ENCODE assay signal across 26 mouse cellular contexts in the genomic region with DNA sequence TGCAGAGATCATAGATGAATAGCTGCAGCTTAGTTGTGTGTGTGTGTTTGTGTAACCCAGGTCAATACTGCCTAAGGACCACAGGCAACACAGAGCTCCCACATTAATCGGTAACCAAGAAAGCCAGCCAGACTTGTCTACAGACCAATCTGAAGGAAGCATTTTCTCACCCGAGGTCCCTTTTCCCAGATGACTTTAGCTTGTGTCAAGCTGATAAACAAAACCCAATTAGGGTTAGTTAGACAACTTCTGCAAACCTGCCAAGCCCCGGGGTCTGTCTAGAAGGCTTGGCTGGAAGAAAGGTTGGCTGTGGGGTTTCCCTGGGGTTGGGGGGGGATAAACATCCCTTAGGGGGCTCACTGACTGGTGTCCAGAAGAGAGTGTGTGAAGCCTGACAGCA. TPM values are rescaled to one million over a fixed set of nuclear protein-coding genes. Genes with fewer than 3 reads are reported as not detected.
DNase-seq lines count a peak whose midpoint lies in the region; ATAC-seq and TF ChIP-seq lines count a peak whose summit lies in the region.
"Had no signal": no experiment of that assay in that cellular context is flagged by ENCODE, and none has a peak within 500 bp of the region (broad histone marks: within the 10 kb centered on the region; RNA-seq: fewer than 3 reads in every experiment).

No protein-coding gene starts in this region.

- H3K4me3 ChIP-seq in midbrain, embryonic 11.5 days (ENCODE audit: low read depth, low read length), result no peak overlapping the region
- no peak overlapping the region for H3K4me3 ChIP-seq in midbrain, embryonic 14.5 days (replicated peaks; ENCODE audit: low read depth, low read length)
- no peak overlapping the region for H3K4me3 ChIP-seq in MEL (ENCODE audit: control insufficient read depth in 1 of 2, insufficient read depth in 1 of 2, low read depth in 2 of 2, low read length in 2 of 2)
- H3K4me3 ChIP-seq: embryonic facial prominence, embryonic 13.5 days; embryonic facial prominence, embryonic 15.5 days; forebrain, embryonic 10.5 days; forebrain, embryonic 12.5 days had no signal

- no peak overlapping the region for H3K9ac ChIP-seq in midbrain, embryonic 11.5 days (ENCODE audit: low read length)
- no peak overlapping the region for H3K9ac ChIP-seq in midbrain, embryonic 14.5 days (replicated peaks; ENCODE audit: low read length)
- no peak overlapping the region for H3K9ac ChIP-seq in MEL (ENCODE audit: control insufficient read depth, low read depth, low read length, poor library complexity, severe bottlenecking)
- H3K9ac ChIP-seq: embryonic facial prominence, embryonic 13.5 days; embryonic facial prominence, embryonic 15.5 days; forebrain, embryonic 12.5 days had no signal

- no peak overlapping the region for H3K4me2 ChIP-seq in midbrain, embryonic 11.5 days
- no peak overlapping the region for H3K4me2 ChIP-seq in midbrain, embryonic 14.5 days (ENCODE audit: low read length)
- H3K4me2 ChIP-seq: embryonic facial prominence, embryonic 13.5 days; embryonic facial prominence, embryonic 15.5 days; forebrain, embryonic 12.5 days had no signal

- TF ChIP-seq CTCF in MEL (IDR thresholded peaks at IDR 0.05 in 2 of 3, conservative IDR thresholded peaks at IDR 0.05 in 1 of 3; ENCODE audit: control insufficient read depth in 1 of 3, insufficient read depth in 1 of 3, low read depth in 2 of 3, low read length in 3 of 3, poor library complexity in 1 of 3, severe bottlenecking in 1 of 3), result no peak

- H3K9me3 ChIP-seq in midbrain, embryonic 11.5 days (ENCODE audit: control insufficient read depth, low read length), result no peaks in the 10 kb centered on the region
- H3K9me3 ChIP-seq in midbrain, embryonic 14.5 days (ENCODE audit: control insufficient read depth, low read length), result no peaks in the 10 kb centered on the region
- H3K9me3 ChIP-seq in MEL (replicated peaks; ENCODE audit: insufficient read depth, low read length), result no peaks in the 10 kb centered on the region
- H3K9me3 ChIP-seq: embryonic facial prominence, embryonic 13.5 days; embryonic facial prominence, embryonic 15.5 days; forebrain, embryonic 10.5 days; forebrain, embryonic 12.5 days; G1E had no signal

- DNase-seq in embryo, embryonic 10 days (ENCODE audit: low spot score), result peak; percentile 3
- no peak for DNase-seq in embryo, embryonic 11 days
- peak; percentile 66 for DNase-seq in midbrain, embryonic 11.5 days (ENCODE audit: low spot score, missing footprints)
- DNase-seq in midbrain, embryonic 14.5 days, result no peak
- DNase-seq in MEL (ENCODE audit: low read depth, low spot score), result peak; percentile 72
- DNase-seq: adrenal gland, adult 2 months; adrenal gland, postnatal 10 days; adrenal gland, postnatal 25 days; B cell, adult 2 months; cerebellum, adult 11 months; cerebellum, adult 18-20 months; cerebellum, adult 8-10 months; cerebellum, adult 9-11 months; cerebellum, postnatal 36 days had no signal

- no peak overlapping the region for H3K27ac ChIP-seq in midbrain, embryonic 11.5 days (ENCODE audit: low read depth, low read length)
- no peak overlapping the region for H3K27ac ChIP-seq in midbrain, embryonic 14.5 days (replicated peaks; ENCODE audit: low read depth, low read length)
- H3K27ac ChIP-seq in MEL (ENCODE audit: control insufficient read depth, low read depth, low read length), result peak overlapping the region; percentile 1; the same call in 1 of the 2 replicates
- H3K27ac ChIP-seq: embryonic facial prominence, embryonic 13.5 days; embryonic facial prominence, embryonic 15.5 days; forebrain, embryonic 10.5 days; forebrain, embryonic 12.5 days had no signal

- H3K27me3 ChIP-seq in midbrain, embryonic 11.5 days (ENCODE audit: control insufficient read depth, insufficient read depth, low read length), result no peaks in the 10 kb centered on the region
- no peaks in the 10 kb centered on the region for H3K27me3 ChIP-seq in midbrain, embryonic 14.5 days (ENCODE audit: control insufficient read depth, insufficient read depth, low read length)
- H3K27me3 ChIP-seq in MEL (ENCODE audit: control insufficient read depth in 1 of 2, insufficient read depth in 2 of 2, low read length in 2 of 2), result no peaks in the 10 kb centered on the region
- H3K27me3 ChIP-seq: CH12.LX; embryonic facial prominence, embryonic 13.5 days; embryonic facial prominence, embryonic 15.5 days; forebrain, embryonic 12.5 days had no signal

- ATAC-seq in midbrain, embryonic 11.5 days (ENCODE audit: low FRiP score), result no peak
- ATAC-seq in midbrain, embryonic 14.5 days (ENCODE audit: low FRiP score, low TSS enrichment), result no peak
- ATAC-seq: CD4-positive, CD25-positive, alpha-beta regulatory T cell, adult 4 months; forebrain, embryonic 14.5 days; forebrain, embryonic 16.5 days had no signal

- TF ChIP-seq EP300 in MEL (IDR thresholded peaks at IDR 0.05; ENCODE audit: low read depth in 1 of 2, low read length in 2 of 2), result peak in 1 of 2 experiments; percentile 31; a peak in 1 of 4 replicates

- peaks cover 8% of the 10 kb centered on the region; the same call in 1 of the 2 replicates for H3K4me1 ChIP-seq in midbrain, embryonic 11.5 days (ENCODE audit: control insufficient read depth, insufficient read depth, low read length)
- peaks cover 14% of the 10 kb centered on the region for H3K4me1 ChIP-seq in midbrain, embryonic 14.5 days (ENCODE audit: control insufficient read depth, insufficient read depth, low read length)
- H3K4me1 ChIP-seq in MEL (ENCODE audit: control insufficient read depth in 1 of 2, insufficient read depth in 2 of 2, low read length in 2 of 2), result peaks cover 2 to 13% of the 10 kb centered on the region in 2 experiments

- peaks cover 4% of the 10 kb centered on the region for H3K36me3 ChIP-seq in midbrain, embryonic 11.5 days (ENCODE audit: control insufficient read depth, insufficient read depth, low read length)
- H3K36me3 ChIP-seq in midbrain, embryonic 14.5 days (ENCODE audit: control insufficient read depth, insufficient read depth, low read length), result peaks cover 14% of the 10 kb centered on the region
- H3K36me3 ChIP-seq in MEL (ENCODE audit: control insufficient read depth in 1 of 2, insufficient read depth in 2 of 2, low read length in 2 of 2), result peaks cover 4 to 29% of the 10 kb centered on the region in 2 experiments

- no peak for TF ChIP-seq POLR2A in MEL (IDR thresholded peaks at IDR 0.05; ENCODE audit: control insufficient read depth in 1 of 2, insufficient read depth in 1 of 2, low read depth in 1 of 2, low read length in 2 of 2, poor library complexity in 1 of 2)

- WGBS in midbrain, embryonic 11.5 days, result 84% methylated on average over 3 of the region's 3 CpGs
- WGBS in midbrain, embryonic 14.5 days, result 85% methylated on average over 3 of the region's 3 CpGs

- TF ChIP-seq RAD21 in MEL (IDR thresholded peaks at IDR 0.05; ENCODE audit: low read depth, low read length), result no peak

- peaks cover 25% of the 10 kb centered on the region for H3K79me2 ChIP-seq in MEL (ENCODE audit: control insufficient read depth, insufficient read depth, low read length, poor library complexity)

TF ChIP-seq in MEL, 35 proteins besides CTCF, POLR2A, EP300 and RAD21 (continues in another document):
- TF ChIP-seq UBTF (IDR thresholded peaks at IDR 0.05; ENCODE audit: borderline replicate concordance, insufficient read depth, low read depth, low read length), result no peak
- no peak for TF ChIP-seq TAL1 (IDR thresholded peaks at IDR 0.05; ENCODE audit: low read length)
- TF ChIP-seq JUND (IDR thresholded peaks at IDR 0.05; ENCODE audit: low read depth, low read length), result no peak
- TF ChIP-seq NELFE (IDR thresholded peaks at IDR 0.05; ENCODE audit: low read depth, low read length), result no peak
- no peak for TF ChIP-seq ELF1 (IDR thresholded peaks at IDR 0.05; ENCODE audit: low read depth, low read length)
- TF ChIP-seq MXI1 (IDR thresholded peaks at IDR 0.05; ENCODE audit: low read depth, low read length), result peak; percentile 36; the same call in 1 of the 2 replicates
- TF ChIP-seq ZKSCAN1 (IDR thresholded peaks at IDR 0.05; ENCODE audit: low read depth, low read length), result no peak
- TF ChIP-seq MAFK (IDR thresholded peaks at IDR 0.05; ENCODE audit: borderline replicate concordance, low read depth, low read length), result no peak
- no peak for TF ChIP-seq SMC3 (IDR thresholded peaks at IDR 0.05; ENCODE audit: low read depth, low read length)
- no peak for TF ChIP-seq RCOR1 (IDR thresholded peaks at IDR 0.05; ENCODE audit: low read depth, low read length)
- TF ChIP-seq USF2 (IDR thresholded peaks at IDR 0.05; ENCODE audit: borderline replicate concordance in 1 of 2, insufficient read depth in 1 of 2, low read depth in 1 of 2, low read length in 2 of 2), result no peak
- TF ChIP-seq E2F4 (IDR thresholded peaks at IDR 0.05; ENCODE audit: borderline replicate concordance, low read depth, low read length), result no peak
- TF ChIP-seq HCFC1 (IDR thresholded peaks at IDR 0.05; ENCODE audit: low read depth, low read length), result no peak
- TF ChIP-seq KAT2A (conservative IDR thresholded peaks at IDR 0.05; ENCODE audit: low read depth, low read length), result no peak
- TF ChIP-seq GABPA (IDR thresholded peaks at IDR 0.05; ENCODE audit: low read depth, low read length), result no peak
- no peak for TF ChIP-seq MEF2A (IDR thresholded peaks at IDR 0.05; ENCODE audit: extremely low read depth, insufficient replicate concordance, low read depth, low read length, poor library complexity, severe bottlenecking)
- no peak for TF ChIP-seq CHD1 (IDR thresholded peaks at IDR 0.05; ENCODE audit: low read depth, low read length)

RNA-seq across cellular contexts. Expression of a gene that starts 23.0 kb away (rescaled TPM):
- polyA plus RNA-seq in midbrain, embryonic 11.5 days (2014; fragmentation: Nextera tagmentation; extraction: Ambion mirVana), result 7.6 and 9.6 TPM in 2 replicates
- polyA plus RNA-seq in midbrain, embryonic 14.5 days (2014; fragmentation: Nextera tagmentation; extraction: Ambion mirVana), result 16.5 and 20.2 TPM in 2 replicates
- total RNA-seq in MEL (2012; rRNA removed), result 3.3 and 4.6 TPM in 2 replicates
- polyA plus RNA-seq in MEL (2012; ENCODE audit: insufficient read depth in 1 of 2, insufficient read length in 2 of 2, low read depth in 1 of 2, low replicate concordance in 2 of 2, missing spikeins in 1 of 2), result 1 to 10 TPM in 1 of 2 experiments, not detected in 1; 4.5 TPM

RNA-seq across cellular contexts. Expression of a gene that starts 42.4 kb away (rescaled TPM):
- 132 and 142 TPM in 2 replicates for polyA plus RNA-seq in midbrain, embryonic 11.5 days (2014; fragmentation: Nextera tagmentation; extraction: Ambion mirVana)
- polyA plus RNA-seq in midbrain, embryonic 14.5 days (2014; fragmentation: Nextera tagmentation; extraction: Ambion mirVana), result 85.3 and 117 TPM in 2 replicates
- 153 and 156 TPM in 2 replicates for total RNA-seq in MEL (2012; rRNA removed)
- polyA plus RNA-seq in MEL (2012; ENCODE audit: insufficient read depth in 1 of 2, insufficient read length in 2 of 2, low read depth in 1 of 2, low replicate concordance in 2 of 2, missing spikeins in 1 of 2), result 100 to 1,000 TPM; 125 to 162 TPM

RNA-seq across cellular contexts. Expression of a gene that starts 55.9 kb away (rescaled TPM):
- polyA plus RNA-seq in midbrain, embryonic 11.5 days (2014; fragmentation: Nextera tagmentation; extraction: Ambion mirVana), result not detected in 2 replicates
- 0.20 TPM in 1 of 2 replicates, not detected in the other for polyA plus RNA-seq in midbrain, embryonic 14.5 days (2014; fragmentation: Nextera tagmentation; extraction: Ambion mirVana)
- total RNA-seq in MEL (2012; rRNA removed), result not detected in 2 replicates
- polyA plus RNA-seq in MEL (2012; ENCODE audit: insufficient read depth in 1 of 2, insufficient read length in 2 of 2, low read depth in 1 of 2, low replicate concordance in 2 of 2, missing spikeins in 1 of 2), result not detected
- total RNA-seq: common myeloid progenitor, adult 5-6 weeks had no signal
- polyA plus RNA-seq: adrenal gland, adult 2 months; CD4-positive, CD25-positive, alpha-beta regulatory T cell, adult 4 months; embryonic facial prominence, embryonic 11.5 days; embryonic facial prominence, embryonic 15.5 days; erythroblast, embryonic 14.5 days; forebrain, embryonic 10.5 days; G1E had no signal

Comparison
In these comparisons a context has a peak if more than half of its experiments do, and no peak if none do; other contexts are left out.
1. DNase-seq: peak in embryo, embryonic 10 days (single experiment), midbrain, embryonic 11.5 days (single experiment) and MEL (single experiment); none in embryo, embryonic 11 days (single experiment) and midbrain, embryonic 14.5 days (single experiment).